Mouse (Mus musculus): ENCODE measurements around the gene Ski. TPM values are rescaled to one million over a fixed set of nuclear protein-coding genes. Genes with fewer than 3 reads are reported as not detected.

Ski gene
- total and polyA plus RNA-seq, 2 experiments, result 4.2 to 19.5 TPM

GRCm38 (mm10) chr4:155107886-155108285 is 114.5 kb downstream of the Ski start:
- WGBS, result 90% methylated on average over 4 of the region's 4 CpGs

More at GRCm38 (mm10) chr4:155107886-155108285, 114.5 kb downstream of the Ski start:
- no peak for DNase-seq (ENCODE audit: extremely low read depth, low read depth, low spot score)
- H3K36me3 ChIP-seq (ENCODE audit: control insufficient read depth, insufficient read depth, low read length), result no peaks in the 10 kb centered on the region
- no peak overlapping the region for H3K9ac ChIP-seq (ENCODE audit: low read depth, low read length)
- H3K4me1 ChIP-seq (ENCODE audit: control insufficient read depth, insufficient read depth, low read length), result no peaks in the 10 kb centered on the region
- H3K27ac ChIP-seq (replicated peaks; ENCODE audit: insufficient read depth, low read depth, low read length), result no peak overlapping the region
- TF ChIP-seq CTCF (IDR thresholded peaks at IDR 0.05; ENCODE audit: low read depth, low read length) (no peak), POLR2A (IDR thresholded peaks at IDR 0.05; ENCODE audit: extremely low read depth, insufficient read depth, low read length) (no peak)
- H3K4me3 ChIP-seq (ENCODE audit: insufficient read depth, low read depth, low read length), result no peak overlapping the region
- no peaks in the 10 kb centered on the region for H3K27me3 ChIP-seq (ENCODE audit: control insufficient read depth, insufficient read depth, low read length)
- no peaks in the 10 kb centered on the region for H3K79me2 ChIP-seq (ENCODE audit: control insufficient read depth, insufficient read depth, low read length)

Other genes with a start within 250 kb of the Ski start
- 0.07 TPM in 1 of 2 replicates, not detected in the other for gene Plch2, start 165.8 kb downstream of the Ski start, total RNA-seq (2014; rRNA removed)
- 0.01 and 0.04 TPM in 2 replicates for gene Plch2, start 165.8 kb downstream of the Ski start, polyA plus RNA-seq (2012; rRNA removed)
- 3.7 and 4.5 TPM in 2 replicates for gene Pex10, start 155.6 kb downstream of the Ski start, total RNA-seq (2014; rRNA removed)
- 11.2 and 13.0 TPM in 2 replicates for gene Pex10, start 155.6 kb downstream of the Ski start, polyA plus RNA-seq (2012; rRNA removed)
- gene Rer1, start 136.2 kb downstream of the Ski start, total RNA-seq (2014; rRNA removed), result 128 and 135 TPM in 2 replicates
- 84.3 and 92.1 TPM in 2 replicates for gene Rer1, start 136.2 kb downstream of the Ski start, polyA plus RNA-seq (2012; rRNA removed)
- gene Morn1, start 136.0 kb downstream of the Ski start, total RNA-seq (2014; rRNA removed), result 2.5 and 4.2 TPM in 2 replicates
- 3.0 and 3.6 TPM in 2 replicates for gene Morn1, start 136.0 kb downstream of the Ski start, polyA plus RNA-seq (2012; rRNA removed)
- gene Faap20, start 27.2 kb upstream of the Ski start, total RNA-seq (2014; rRNA removed), result 5.4 and 7.4 TPM in 2 replicates
- gene Faap20, start 27.2 kb upstream of the Ski start, polyA plus RNA-seq (2012; rRNA removed), result 28.6 and 33.8 TPM in 2 replicates
- gene Prkcz, start 138.8 kb upstream of the Ski start, total RNA-seq (2014; rRNA removed), result 13.8 and 18.3 TPM in 2 replicates
- 11.4 and 11.6 TPM in 2 replicates for gene Prkcz, start 138.8 kb upstream of the Ski start, polyA plus RNA-seq (2012; rRNA removed)
- under 0.01 and 0.20 TPM in 2 replicates for gene Gabrd, start 175.5 kb upstream of the Ski start, total RNA-seq (2014; rRNA removed)
- 0.04 and 0.11 TPM in 2 replicates for gene Gabrd, start 175.5 kb upstream of the Ski start, polyA plus RNA-seq (2012; rRNA removed)
- 0.09 and 0.27 TPM in 2 replicates for gene Cfap74, start 186.6 kb upstream of the Ski start, total RNA-seq (2014; rRNA removed)
- gene Cfap74, start 186.6 kb upstream of the Ski start, polyA plus RNA-seq (2012; rRNA removed), result 0.06 TPM in 2 replicates
- not detected in 2 replicates for gene Tmem52, start 246.5 kb upstream of the Ski start, total RNA-seq (2014; rRNA removed)
- gene Tmem52, start 246.5 kb upstream of the Ski start, polyA plus RNA-seq (2012; rRNA removed), result not detected in 2 replicates